Mouse (Mus musculus) CD4-positive, CD25-positive, alpha-beta regulatory T cell, adult 4 months (primary cell): ENCODE results near the gene Gabbr1. TPM values are rescaled to one million over a fixed set of nuclear protein-coding genes. Genes with fewer than 3 reads are reported as not detected.
A peak's percentile ranks its signal among the peaks of the same experiment; 100 is the strongest.

ENCODE experiments used
- ATAC-seq: one replicate; pipeline ENCODE4 v1.8.0; 2017
- polyA plus RNA-seq, 2 experiments: library from polyadenylated mRNA; unstranded; fragments of 100-300 nt; shearing (Covaris generic); gene quantifications; one replicate each; pipeline ENCODE4 v1.2.1; 2017

Gene Gabbr1
- polyA plus RNA-seq, 2 experiments from 2014 or later: 4.7 to 8.6 TPM

- no peak for ATAC-seq
These were observed 32.4 kb downstream of the Gabbr1 start for GRCm38 (mm10) chr17:37078193-37078592.

GRCm38 (mm10) chr17:37078990-37079389 is 33.2 kb downstream of the Gabbr1 start:
- ATAC-seq: no peak

DNA sequence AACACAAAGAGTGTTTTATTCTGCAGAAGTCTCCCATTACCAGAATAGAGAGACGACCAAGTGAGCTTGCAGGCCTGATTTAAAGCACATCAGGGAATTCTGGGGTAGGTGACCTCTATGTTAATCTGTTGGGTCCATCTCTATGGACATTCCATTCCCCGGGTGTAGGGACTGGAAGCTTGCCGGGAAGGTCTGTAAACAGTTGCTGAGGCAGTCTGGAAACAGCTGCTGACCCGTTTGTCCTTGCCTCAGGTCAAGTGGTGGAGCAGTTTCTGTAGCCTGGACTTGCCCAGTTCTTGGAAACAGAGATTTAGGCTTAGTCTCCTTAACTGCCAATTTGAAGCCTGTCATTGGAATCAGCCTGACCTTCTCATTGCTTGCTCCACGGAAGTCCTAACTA is 34.4 kb downstream of the Gabbr1 start:
- no peak for ATAC-seq

DNA sequence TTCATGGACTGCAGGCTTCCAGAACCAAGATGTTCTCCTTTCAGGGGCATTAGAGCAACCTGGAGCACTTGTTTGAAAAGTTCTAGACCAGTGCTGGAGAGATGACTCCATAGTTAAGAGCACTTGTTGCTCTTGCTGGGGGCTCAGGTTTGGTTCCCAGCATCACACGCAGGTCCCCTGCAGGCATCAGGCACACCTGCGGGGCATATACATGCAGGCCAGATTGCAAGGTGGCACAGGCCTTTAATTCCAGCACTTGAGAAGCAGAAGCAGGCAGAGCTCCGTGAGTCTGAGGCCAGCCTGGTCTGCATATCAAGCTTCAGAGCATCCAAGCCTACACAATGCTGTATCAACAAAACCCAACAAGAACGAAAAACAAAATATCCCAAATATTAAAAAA is 35.9 kb downstream of the Gabbr1 start:
- no peak for ATAC-seq

- peak; percentile 86 for ATAC-seq
These were observed 37.6 kb downstream of the Gabbr1 start for GRCm38 (mm10) chr17:37083327-37083726.

GRCm38 (mm10) chr17:37084632-37085031 is 38.9 kb downstream of the Gabbr1 start:
- ATAC-seq: no peak

- ATAC-seq: no peak
These were observed 39.8 kb downstream of the Gabbr1 start for GRCm38 (mm10) chr17:37085545-37085944.

DNA sequence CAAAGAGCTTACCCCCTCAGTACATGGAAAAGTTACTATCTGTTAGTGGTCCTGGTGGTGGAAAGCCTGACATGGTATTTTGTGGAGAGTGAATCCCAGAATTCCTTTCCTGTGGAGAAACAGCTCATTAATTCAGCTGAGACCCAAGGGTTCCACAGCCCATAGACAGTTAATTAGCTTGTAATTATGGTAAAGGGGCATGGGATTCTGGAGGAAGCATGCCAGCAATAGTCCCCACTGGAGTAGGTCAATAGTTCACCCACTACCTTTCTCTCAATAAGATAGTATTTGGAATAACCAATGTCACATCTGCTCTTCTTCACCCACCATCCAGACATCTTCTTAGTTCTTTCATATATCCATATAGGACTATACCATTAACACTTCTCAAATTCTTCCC is 42.6 kb downstream of the Gabbr1 start, which contains the start of gene Olfr90:
Olfr90 (minus strand) TSS at position 101 of the 400 bp plus-strand sequence.
- no peak for ATAC-seq

DNA sequence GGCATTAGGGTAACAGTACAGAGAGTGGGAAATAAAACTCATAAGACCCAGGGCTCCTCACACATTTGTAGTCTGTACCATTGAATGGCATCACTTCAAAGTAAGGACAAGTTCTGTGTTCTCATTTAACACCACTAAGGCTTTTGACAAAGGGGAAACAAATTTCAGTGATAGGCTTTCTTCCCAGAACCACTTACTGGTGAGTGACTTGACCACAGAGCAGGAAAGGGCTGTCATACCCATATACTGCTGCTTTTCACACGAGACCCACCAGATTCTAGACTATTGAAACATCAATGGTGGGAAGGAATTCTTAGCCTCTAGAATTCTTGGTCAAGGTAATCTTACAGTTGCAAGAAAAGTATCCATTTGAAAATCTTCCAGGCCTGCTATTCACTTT is 46.4 kb downstream of the Gabbr1 start:
- no peak for ATAC-seq

- ATAC-seq: no peak
These were observed 47.5 kb downstream of the Gabbr1 start for GRCm38 (mm10) chr17:37093289-37093688.

DNA sequence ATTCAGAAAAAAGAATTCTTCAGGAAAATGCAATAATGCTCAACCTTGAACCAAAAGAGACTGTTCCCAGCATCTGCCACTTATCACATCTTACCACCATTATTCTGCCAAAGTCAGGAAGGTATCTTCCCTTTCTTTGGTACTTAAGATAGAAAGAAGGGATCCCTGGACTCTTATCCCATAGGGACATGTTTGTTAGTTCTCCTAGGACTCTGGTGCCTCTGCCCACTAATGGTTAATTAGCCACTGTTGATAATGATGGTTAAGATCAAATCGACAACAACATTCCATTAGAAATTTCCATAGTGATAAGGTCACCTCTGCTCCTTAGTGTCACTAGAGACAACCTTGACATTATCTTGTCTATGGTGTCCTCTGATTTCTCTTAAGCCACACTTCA is 52.4 kb downstream of the Gabbr1 start, which contains the start of gene Olfr91:
Olfr91 (minus strand) TSS at position 101 of the 400 bp plus-strand sequence.
- no peak for ATAC-seq

- ATAC-seq: no peak
These were observed 74.2 kb downstream of the Gabbr1 start, which contains the start of gene Olfr92 for GRCm38 (mm10) chr17:37119988-37120387. Gene Olfr92, minus strand, starts transcription at chr17:37120088.

Other genes with a start within 250 kb of the Gabbr1 start
- gene H2-M10.6, start 233.8 kb upstream of the Gabbr1 start, polyA plus RNA-seq: not detected
- gene Trim26, start 208.8 kb upstream of the Gabbr1 start, polyA plus RNA-seq: 10 to 100 TPM; 76.3 to 99.4 TPM
- gene Trim15, start 178.8 kb upstream of the Gabbr1 start, polyA plus RNA-seq: under 1 TPM in 1 of 2 experiments, not detected in 1; 0.79 TPM
- gene Trim10, start 176.4 kb upstream of the Gabbr1 start, polyA plus RNA-seq: under 1 TPM in 1 of 2 experiments, not detected in 1; 0.28 TPM
- gene Trim40, start 155.8 kb upstream of the Gabbr1 start, polyA plus RNA-seq: not detected
- not detected for gene Trim31, start 147.8 kb upstream of the Gabbr1 start, polyA plus RNA-seq
- not detected for gene Rnf39, start 103.0 kb upstream of the Gabbr1 start, polyA plus RNA-seq
- gene Ppp1r11, start 94.2 kb upstream of the Gabbr1 start, polyA plus RNA-seq: 100 to 1,000 TPM; 196 to 201 TPM
- 10 to 100 TPM; 67.9 to 82.1 TPM for gene Znrd1, start 87.4 kb upstream of the Gabbr1 start, polyA plus RNA-seq
- gene Znrd1as, start 87.4 kb upstream of the Gabbr1 start, polyA plus RNA-seq: 1 to 10 TPM; 5.5 to 8.2 TPM
- not detected for gene 2410137M14Rik, start 64.7 kb upstream of the Gabbr1 start, polyA plus RNA-seq
- not detected for gene H2-M5, start 56.4 kb upstream of the Gabbr1 start, polyA plus RNA-seq
- not detected for gene Zfp57, start 44.8 kb upstream of the Gabbr1 start, polyA plus RNA-seq
- not detected for gene Mog, start 22.6 kb upstream of the Gabbr1 start, polyA plus RNA-seq
- gene Olfr90, start 42.5 kb downstream of the Gabbr1 start, polyA plus RNA-seq: under 1 TPM in 1 of 2 experiments, not detected in 1; 0.11 TPM
- not detected for gene Olfr91, start 52.3 kb downstream of the Gabbr1 start, polyA plus RNA-seq
- gene Olfr92, start 74.1 kb downstream of the Gabbr1 start, polyA plus RNA-seq: not detected
- gene Olfr93, start 115.5 kb downstream of the Gabbr1 start, polyA plus RNA-seq: not detected
- gene Ubd, start 147.9 kb downstream of the Gabbr1 start, polyA plus RNA-seq: under 1 TPM in 1 of 2 experiments, not detected in 1; 0.70 TPM
- gene Olfr94, start 155.0 kb downstream of the Gabbr1 start, polyA plus RNA-seq: not detected
- not detected for gene Olfr95, start 167.2 kb downstream of the Gabbr1 start, polyA plus RNA-seq
- not detected for gene Olfr96, start 174.2 kb downstream of the Gabbr1 start, polyA plus RNA-seq
- gene Olfr97, start 191.4 kb downstream of the Gabbr1 start, polyA plus RNA-seq: not detected
- gene Olfr98, start 217.8 kb downstream of the Gabbr1 start, polyA plus RNA-seq: not detected
- 100 to 1,000 TPM; 131 to 144 TPM for gene H2-M3, start 224.3 kb downstream of the Gabbr1 start, polyA plus RNA-seq
- 1 to 10 TPM; 4.3 to 5.5 TPM for gene Olfr99, start 237.5 kb downstream of the Gabbr1 start, polyA plus RNA-seq